Mouse (Mus musculus) cerebral cortex, adult 2 months (tissue): ENCODE measurements around the gene Rpl29.

Experiments used
- WGBS: fragments of 180-500 bp; shearing (Covaris S2); methylation state at CpG from one replicate; pipeline ENCODE4 v1.1.7; 2018; 5-methylcytosine and 5-hydroxymethylcytosine counted together

Rpl29 gene

DNA sequence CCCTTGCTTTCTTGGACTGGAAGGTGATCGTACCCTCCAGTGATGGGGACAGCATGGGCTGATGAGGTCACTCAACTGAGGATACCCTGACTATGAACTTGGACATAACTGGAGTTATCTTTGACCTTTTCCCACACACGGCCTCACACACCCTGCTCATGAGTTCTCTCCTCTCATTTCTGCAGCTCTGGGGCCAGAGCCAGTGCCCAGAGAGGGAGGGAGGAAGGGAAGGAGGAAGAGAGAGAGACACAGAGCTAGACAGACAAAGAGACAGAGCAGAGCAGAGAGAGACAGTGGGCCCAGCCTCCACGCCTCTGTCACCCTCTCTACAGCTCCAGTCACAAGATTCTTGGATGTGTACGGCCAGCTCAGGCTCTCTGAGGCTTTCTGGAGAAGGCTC, 43.1 kb downstream of the Rpl29 start:
- 70% methylated on average over 4 of the region's 4 CpGs for WGBS

GRCm38 (mm10) chr9:106473081-106473752, 44.0 kb downstream of the Rpl29 start:
- WGBS, result 92% methylated on average over 16 of the region's 16 CpGs

DNA sequence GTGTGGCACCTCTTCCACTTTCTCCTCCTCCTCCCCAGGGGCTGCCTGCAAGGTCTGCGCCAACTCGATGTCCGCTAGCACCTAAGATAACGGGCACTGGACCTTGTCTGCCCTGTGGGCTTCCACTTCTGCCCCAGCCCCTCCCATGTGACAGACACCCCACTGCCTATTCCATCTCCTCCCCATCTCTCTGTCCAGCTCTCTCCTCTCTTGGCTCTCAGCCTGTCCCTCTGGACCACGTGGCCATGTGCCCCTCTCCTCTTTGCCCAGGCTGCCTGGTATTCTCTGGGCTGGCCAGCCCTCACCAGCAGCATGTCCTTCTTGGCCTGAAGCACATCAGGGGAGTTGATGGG, 44.5 kb downstream of the Rpl29 start:
- 81% methylated on average over 5 of the region's 5 CpGs for WGBS

DNA sequence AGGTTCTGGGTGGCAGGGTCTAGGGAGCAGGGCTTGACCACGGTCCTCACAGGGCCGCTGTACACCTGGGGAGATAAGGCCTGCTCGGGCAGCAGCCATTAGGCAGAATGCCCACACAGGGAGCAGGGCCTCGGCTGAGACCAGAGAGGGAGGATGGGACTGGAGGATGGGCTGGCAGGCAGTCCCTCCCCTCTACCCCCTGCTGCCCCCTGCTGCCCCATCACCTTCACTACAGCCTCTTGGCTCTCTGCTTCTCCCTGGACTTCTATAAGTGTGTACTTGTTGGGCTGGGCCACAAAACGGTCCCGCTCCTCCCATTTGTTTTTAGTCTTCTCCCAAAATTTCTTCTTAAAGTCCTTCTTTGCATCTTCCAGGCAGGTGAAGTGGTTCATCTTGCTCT, 45.2 kb downstream of the Rpl29 start:
- 26% methylated on average over 6 of the region's 6 CpGs for WGBS

- WGBS, result 58% methylated on average over 7 of the region's 7 CpGs
Measured at GRCm38 (mm10) chr9:106475046-106475445, 45.8 kb downstream of the Rpl29 start.

DNA sequence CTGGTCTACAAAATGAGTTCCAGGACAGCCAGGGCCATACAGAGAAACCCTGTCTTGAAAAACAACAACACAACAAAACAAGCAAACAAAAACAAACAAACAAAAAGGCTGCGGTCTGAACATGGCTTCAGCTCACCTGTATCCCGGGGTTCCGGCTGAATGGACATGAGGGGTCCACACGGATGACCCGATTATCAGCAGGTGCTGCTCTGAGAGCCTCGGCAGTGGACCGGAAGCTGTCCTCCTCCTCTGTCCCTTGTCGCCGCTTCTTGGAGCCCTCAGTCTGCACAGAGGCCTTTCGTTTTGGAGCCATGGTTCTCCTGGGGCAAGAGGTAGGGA, 46.4 kb downstream of the Rpl29 start, which contains the start of gene Rrp9:
Gene Rrp9 (plus strand): TSS at position 301 of the 339 bp plus-strand sequence.
- WGBS, result 84% methylated on average over 10 of the region's 10 CpGs

DNA sequence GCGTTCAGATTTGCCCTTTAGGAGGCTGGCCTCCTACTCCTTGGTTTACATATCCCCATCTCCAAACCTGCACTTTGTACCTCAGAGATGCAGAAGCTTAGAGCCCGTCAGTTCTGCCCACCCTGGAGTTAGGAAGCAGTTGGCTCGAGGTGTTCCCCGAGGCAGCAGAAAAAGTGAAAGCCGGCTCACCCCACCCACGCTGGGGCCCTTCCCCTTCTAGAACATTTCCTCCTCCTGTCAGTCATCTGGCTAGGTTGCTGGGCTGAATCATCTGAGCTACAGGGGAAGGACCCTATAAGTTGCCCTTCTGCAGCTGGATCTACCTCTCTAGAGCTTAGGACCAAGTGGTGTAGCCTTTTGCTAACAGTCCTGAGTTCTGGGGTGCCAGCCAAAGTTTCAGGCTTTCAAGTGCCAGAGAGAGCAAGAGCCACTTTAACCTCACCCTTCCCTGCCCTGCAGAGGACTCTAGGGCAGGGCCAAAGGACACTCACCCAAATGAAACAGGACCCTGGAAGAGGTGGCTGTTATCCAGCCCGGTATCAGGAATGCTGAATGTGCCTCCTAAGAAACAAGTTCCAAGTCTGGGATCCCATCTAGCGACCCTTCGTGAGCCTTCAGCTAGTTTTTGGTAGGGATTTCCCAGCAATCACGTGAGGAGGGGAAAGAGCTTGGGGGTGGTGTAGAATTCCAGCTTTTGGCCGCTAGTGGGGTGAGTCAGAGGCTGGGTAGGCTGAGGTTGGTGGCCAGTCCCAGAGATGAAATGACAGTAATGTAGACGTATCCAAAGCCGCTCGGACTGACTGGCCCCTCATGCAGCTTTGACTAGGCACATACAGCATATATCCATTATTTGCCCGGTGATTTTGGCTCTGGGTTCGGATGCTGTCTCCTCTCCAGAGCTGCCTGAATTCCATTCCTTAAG, 47.0 kb downstream of the Rpl29 start:
- WGBS, result 21% methylated on average over 16 of the region's 16 CpGs

DNA sequence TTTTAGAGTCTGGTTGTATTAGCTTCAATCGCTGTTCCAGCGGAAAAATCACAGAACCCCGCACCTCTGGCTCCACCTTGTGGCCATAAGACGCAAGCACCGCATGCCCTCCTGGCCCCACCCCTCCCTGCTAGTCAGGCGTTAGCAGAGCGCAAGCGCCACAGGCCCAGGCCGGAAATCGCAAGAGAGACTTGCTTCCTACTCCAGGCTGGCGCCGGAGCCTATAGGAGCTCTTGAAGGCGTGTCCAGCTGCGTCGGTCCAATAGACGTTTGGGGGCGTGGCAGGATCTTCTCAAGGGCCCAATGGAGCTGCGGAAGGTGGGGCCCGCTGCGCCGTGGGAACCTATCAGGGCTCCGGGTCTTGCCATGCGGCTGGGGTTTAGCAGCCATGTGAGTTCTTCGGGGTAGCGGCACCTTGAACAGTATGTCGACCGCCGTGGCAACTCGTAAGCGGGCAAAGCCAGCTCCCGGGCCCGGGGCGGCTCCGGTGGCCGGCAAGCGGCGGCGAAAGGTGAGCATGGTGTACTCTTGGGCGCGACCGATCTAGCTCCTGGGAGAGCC, 47.8 kb downstream of the Rpl29 start, which contains the start of gene Parp3:
Gene Parp3 (minus strand): TSS at position 26 of the 561 bp plus-strand sequence.
- WGBS, result under 1% methylated on average over 41 of the region's 41 CpGs

- 2% methylated on average over 16 of the region's 16 CpGs for WGBS
Measured at GRCm38 (mm10) chr9:106477649-106478048, 48.4 kb downstream of the Rpl29 start.

DNA sequence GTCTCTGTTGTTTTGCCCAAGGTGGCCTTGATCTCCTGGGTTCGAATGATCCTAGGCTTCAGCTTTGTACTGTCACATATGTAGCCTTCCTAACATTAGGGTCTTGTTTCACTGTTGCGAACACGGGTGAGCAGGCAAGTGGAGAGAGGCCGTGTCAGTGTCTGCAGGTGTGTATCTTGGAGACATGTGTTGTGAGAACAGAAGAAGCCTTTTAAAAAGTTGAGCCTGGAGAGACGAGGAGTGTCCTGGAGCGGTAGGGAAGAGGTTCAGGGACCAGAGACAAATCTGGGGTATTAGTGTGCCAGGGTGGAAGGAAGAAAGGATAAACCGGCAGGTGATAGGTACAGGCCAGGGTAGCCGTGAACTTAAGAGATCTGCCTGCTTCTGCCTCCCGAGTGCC, 48.8 kb downstream of the Rpl29 start:
- WGBS, result 76% methylated on average over 9 of the region's 9 CpGs

DNA sequence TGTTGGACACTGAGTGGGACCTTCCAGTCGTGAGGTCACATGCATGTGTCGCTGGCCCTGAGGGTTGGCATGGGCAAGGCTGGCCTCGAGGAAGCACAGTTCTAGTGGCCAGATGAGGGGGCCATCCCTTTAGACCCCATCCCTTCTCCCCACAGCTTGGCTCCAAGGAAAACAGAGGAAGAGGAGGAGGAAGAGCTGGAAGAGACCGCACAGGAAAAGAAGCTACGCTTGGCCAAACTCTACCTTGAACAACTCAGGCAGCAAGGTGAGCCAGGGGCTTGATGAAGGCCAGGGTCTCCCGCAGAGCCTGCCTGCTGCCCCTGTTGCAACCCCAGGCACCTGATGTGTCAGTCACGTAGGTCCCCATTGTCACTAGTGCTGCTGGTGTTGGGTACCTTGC, 51.3 kb downstream of the Rpl29 start:
- 95% methylated on average over 7 of the region's 7 CpGs for WGBS

DNA sequence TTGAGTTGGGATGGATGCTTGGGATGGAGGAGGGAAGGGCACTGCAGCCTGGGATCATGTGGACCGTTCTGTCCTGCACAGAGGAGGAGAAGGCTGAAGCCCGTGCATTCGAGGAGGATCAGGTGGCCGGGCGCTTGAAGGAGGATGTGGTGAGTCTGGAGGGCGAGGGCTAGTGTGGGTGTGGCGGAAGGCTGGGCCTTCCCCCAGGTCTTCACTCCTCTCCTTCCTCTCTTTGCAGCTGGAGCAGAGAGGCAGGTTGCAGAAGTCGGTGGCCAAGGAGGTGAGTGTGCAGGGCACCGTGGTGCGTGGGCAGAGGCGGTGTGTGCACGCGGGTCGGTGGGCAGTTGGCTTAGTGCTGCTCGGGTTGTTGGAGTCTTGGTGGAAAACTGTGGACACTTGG, 51.8 kb downstream of the Rpl29 start:
- 95% methylated on average over 15 of the region's 15 CpGs for WGBS
